Mouse (Mus musculus) intestine, postnatal 0 days (tissue): ENCODE results near the gene Set. TPM values are rescaled to one million over a fixed set of nuclear protein-coding genes. Genes with fewer than 3 reads are reported as not detected.

Source experiments
- ATAC-seq: fragments of 200-750 bp; cut with Nextera tagmentation; 2 replicates; pipeline ENCODE4 v1.8.0; 2017; ENCODE audit warnings: mild to moderate bottlenecking, moderate TSS enrichment, moderate library complexity
- H3K27ac ChIP-seq: fragments of 300-500 bp; sonication (generic); 2 replicates; pipeline ENCODE4 v1.5.1; 2014; ENCODE audit warnings: mild to moderate bottlenecking, low read depth, low read length, moderate library complexity
- H3K27me3 ChIP-seq: fragments of 300-500 bp; sonication (generic); replicated peaks from 2 replicates; pipeline ENCODE4 v1.6.1; 2014; ENCODE audit warnings: low read length, mixed read lengths; ENCODE audit not compliant: control insufficient read depth, insufficient read depth
- H3K36me3 ChIP-seq: fragments of 300-500 bp; sonication (generic); 2 replicates; pipeline ENCODE4 v1.6.1; 2014; ENCODE audit warnings: mild to moderate bottlenecking, moderate library complexity; ENCODE audit not compliant: control insufficient read depth, insufficient read depth
- H3K4me1 ChIP-seq: fragments of 300-500 bp; sonication (generic); replicated peaks from 2 replicates; pipeline ENCODE4 v1.6.1; 2014; ENCODE audit warnings: antibody characterized with exemption, low read length, mixed read lengths; ENCODE audit not compliant: control insufficient read depth, insufficient read depth
- H3K4me2 ChIP-seq: fragments of 300-500 bp; sonication (generic); replicated peaks from 2 replicates; pipeline ENCODE4 v1.6.1; 2014; ENCODE audit warnings: low read depth, mild to moderate bottlenecking, moderate library complexity
- H3K4me3 ChIP-seq: fragments of 300-500 bp; sonication (generic); 2 replicates; pipeline ENCODE4 v1.5.1; 2014; ENCODE audit warnings: low read depth, low read length
- H3K9ac ChIP-seq: fragments of 300-500 bp; sonication (generic); 2 replicates; pipeline ENCODE4 v1.6.1; 2014; ENCODE audit warnings: mild to moderate bottlenecking, low read depth, low read length
- H3K9me3 ChIP-seq: fragments of 300-500 bp; sonication (generic); 2 replicates; pipeline ENCODE4 v1.6.1; 2016; ENCODE audit warnings: mixed run types; ENCODE audit not compliant: control insufficient read depth
- CTCF ChIP-seq: sonication (generic); IDR thresholded peaks from 2 replicates; pipeline ENCODE4 v1.5.1; 2016; ENCODE audit warnings: low read depth, mild to moderate bottlenecking, control low read depth, antibody characterized with exemption, moderate library complexity
- WGBS: fragments of 180-500 bp; shearing (Covaris S2); extraction: QIAGEN DNeasy Blood & Tissue Kit; methylation state at CpG from one replicate; pipeline ENCODE4 v1.1.7; 2014; 5-methylcytosine and 5-hydroxymethylcytosine counted together
- polyA plus RNA-seq: library from polyadenylated mRNA; unstranded; fragments of >200 nt; fragmentation: Nextera tagmentation; extraction: Ambion mirVana; gene quantifications from 2 replicates; pipeline ENCODE4 v1.2.1, GENCODE M21; 2015

Set gene
- polyA plus RNA-seq, 1 experiment from 2014 or later, result 174 TPM

GRCm38 (mm10) chr2:30075625-30076024 is 18.4 kb downstream of the Set start:
- Histone ChIP-seq H3K4me1 (no peaks in the 10 kb centered on the region), H3K4me2 (no peak overlapping the region), H3K4me3 (no peak overlapping the region), H3K9ac (no peak overlapping the region), H3K27ac (no peak overlapping the region), H3K36me3 (peaks cover 4% of the 10 kb centered on the region; the same call in 1 of the 2 replicates), H3K9me3 (no peaks in the 10 kb centered on the region), H3K27me3 (no peaks in the 10 kb centered on the region)
- no peak for TF ChIP-seq CTCF
- no peak for ATAC-seq
- WGBS, result 30% methylated on average over 3 of the region's 3 CpGs

GRCm38 (mm10) chr2:30076439-30076838 is 19.3 kb downstream of the Set start:
- 92% methylated on average over 8 of the region's 9 CpGs for WGBS
- Histone ChIP-seq H3K27me3 (no peaks in the 10 kb centered on the region), H3K4me3 (no peak overlapping the region), H3K9me3 (no peaks in the 10 kb centered on the region), H3K27ac (no peak overlapping the region), H3K4me2 (no peak overlapping the region), H3K4me1 (no peaks in the 10 kb centered on the region), H3K36me3 (peaks cover 4% of the 10 kb centered on the region; the same call in 1 of the 2 replicates), H3K9ac (no peak overlapping the region)
- no peak for ATAC-seq
- no peak for TF ChIP-seq CTCF

GRCm38 (mm10) chr2:30076959-30077358 is 19.8 kb downstream of the Set start:
- Histone ChIP-seq H3K27ac (no peak overlapping the region), H3K9ac (peak overlapping the region; percentile 38; the same call in 1 of the 2 replicates), H3K36me3 (peaks cover 4% of the 10 kb centered on the region; the same call in 1 of the 2 replicates), H3K4me3 (no peak overlapping the region), H3K4me1 (no peaks in the 10 kb centered on the region), H3K4me2 (peak overlapping the region; percentile 91), H3K9me3 (no peaks in the 10 kb centered on the region), H3K27me3 (no peaks in the 10 kb centered on the region)
- peak; percentile 33 for ATAC-seq
- WGBS, result 53% methylated on average over 6 of the region's 6 CpGs
- TF ChIP-seq CTCF, result no peak

GRCm38 (mm10) chr2:30077502-30078348 is 20.5 kb downstream of the Set start, which contains the start of gene Pkn3:
Pkn3 (plus strand) TSS chr2:30077684.
- peak; percentile 100 for TF ChIP-seq CTCF
- Histone ChIP-seq H3K9ac (peak within 1 kb of the TSS; percentile 38), H3K9me3 (no peaks in the 10 kb centered on the region), H3K36me3 (no peaks in the 10 kb centered on the region; the same call in 1 of the 2 replicates), H3K4me2 (peak within 1 kb of the TSS; percentile 91), H3K27me3 (no peaks in the 10 kb centered on the region), H3K4me3 (peak within 1 kb of the TSS; percentile 47), H3K27ac (peak within 1 kb of the TSS; percentile 58), H3K4me1 (no peaks in the 10 kb centered on the region)
- peak; percentile 77 for ATAC-seq
- under 1% methylated on average over 53 of the region's 53 CpGs for WGBS

GRCm38 (mm10) chr2:30078349-30078712 is 21.2 kb downstream of the Set start:
- Histone ChIP-seq H3K27ac (no peak overlapping the region), H3K9ac (no peak overlapping the region), H3K4me1 (no peaks in the 10 kb centered on the region), H3K9me3 (no peaks in the 10 kb centered on the region), H3K36me3 (no peaks in the 10 kb centered on the region), H3K4me3 (peak overlapping the region; percentile 47), H3K27me3 (no peaks in the 10 kb centered on the region), H3K4me2 (peak overlapping the region; percentile 91)
- peak; percentile 31; the same call in 1 of the 2 replicates for ATAC-seq
- WGBS, result 16% methylated on average over 10 of the region's 10 CpGs
- no peak for TF ChIP-seq CTCF

- Histone ChIP-seq H3K27ac (no peak overlapping the region), H3K9ac (no peak overlapping the region)
Measured at GRCm38 (mm10) chr2:30078760-30079159, 21.6 kb downstream of the Set start.

More at GRCm38 (mm10) chr2:30078760-30079159, 21.6 kb downstream of the Set start:
- WGBS, result 60% methylated on average over 4 of the region's 4 CpGs
- H3K4me2 ChIP-seq, result 0 out of 2 replicates have a peak overlapping the region, but pooled peaks have one; percentile 91
- ATAC-seq, result no peak
- no peaks in the 10 kb centered on the region for H3K4me1 ChIP-seq
- TF ChIP-seq CTCF, result no peak
- no peaks in the 10 kb centered on the region for H3K27me3 ChIP-seq
- no peaks in the 10 kb centered on the region for H3K9me3 ChIP-seq
- no peaks in the 10 kb centered on the region for H3K36me3 ChIP-seq
- no peak overlapping the region for H3K4me3 ChIP-seq
